10 mouse cellular contexts compared by ENCODE assay signal in genomic region chr11:4998352-4998751, GRCm38 (mm10). TPM values are rescaled to one million over a fixed set of nuclear protein-coding genes. Genes with fewer than 3 reads are reported as not detected.
DNase-seq lines count a peak whose midpoint lies in the region; ATAC-seq and TF ChIP-seq lines count a peak whose summit lies in the region.
"Had no signal": no experiment of that assay in that cellular context is flagged by ENCODE, and none has a peak within 500 bp of the region (broad histone marks: within the 10 kb centered on the region; RNA-seq: fewer than 3 reads in every experiment).

No protein-coding gene starts in this region.

- H3K4me2 ChIP-seq in limb, embryonic 11.5 days (ENCODE audit: low read depth, severe bottlenecking): no peak overlapping the region
- peak overlapping the region; percentile 16; the same call in 1 of the 2 replicates for H3K4me2 ChIP-seq in liver, embryonic 15.5 days
- no peak overlapping the region for H3K4me2 ChIP-seq in stomach, embryonic 16.5 days (ENCODE audit: low read depth, low read length)

- H3K27ac ChIP-seq in limb, embryonic 11.5 days (replicated peaks; ENCODE audit: low read depth, low read length): no peak overlapping the region; the same call in 1 of the 2 replicates
- H3K27ac ChIP-seq in limb, embryonic 10.5 days: no peak overlapping the region
- peak overlapping the region; percentile 77 for H3K27ac ChIP-seq in kidney, adult 2 months (ENCODE audit: insufficient read depth, low read depth, low read length)
- H3K27ac ChIP-seq in liver, embryonic 15.5 days (replicated peaks): peak overlapping the region; percentile 60; the same call in 1 of the 2 replicates
- H3K27ac ChIP-seq in stomach, embryonic 16.5 days (ENCODE audit: low read length): peak overlapping the region; percentile 66

- 45% methylated on average over 3 of the region's 3 CpGs for WGBS in limb, embryonic 11.5 days
- WGBS in limb, embryonic 10.5 days: 56% methylated on average over 3 of the region's 3 CpGs
- 18% methylated on average over 3 of the region's 3 CpGs for WGBS in kidney, adult 2 months
- WGBS in liver, embryonic 15.5 days (ENCODE audit: insufficient replicate concordance): 68% methylated on average over 3 of the region's 3 CpGs
- WGBS in stomach, embryonic 16.5 days: 34% methylated on average over 3 of the region's 3 CpGs

- no peaks in the 10 kb centered on the region for H3K4me1 ChIP-seq in limb, embryonic 11.5 days (ENCODE audit: control insufficient read depth, insufficient read depth, low read length)
- H3K4me1 ChIP-seq in limb, embryonic 10.5 days: peaks cover 13% of the 10 kb centered on the region
- peaks cover 19% of the 10 kb centered on the region for H3K4me1 ChIP-seq in kidney, adult 2 months (ENCODE audit: control insufficient read depth, insufficient read depth, low read length)
- peaks cover 39% of the 10 kb centered on the region for H3K4me1 ChIP-seq in liver, embryonic 15.5 days (replicated peaks)
- no peaks in the 10 kb centered on the region for H3K4me1 ChIP-seq in stomach, embryonic 16.5 days (ENCODE audit: control insufficient read depth, insufficient read depth, low read length)

- peak; percentile 30 for TF ChIP-seq CTCF in kidney, adult 2 months (conservative IDR thresholded peaks at IDR 0.05; ENCODE audit: insufficient read depth, insufficient read length, low read depth, low read length)

- no peaks in the 10 kb centered on the region for H3K27me3 ChIP-seq in limb, embryonic 11.5 days (ENCODE audit: control insufficient read depth, insufficient read depth, low read length)
- no peaks in the 10 kb centered on the region for H3K27me3 ChIP-seq in limb, embryonic 10.5 days (ENCODE audit: low read depth, poor library complexity, severe bottlenecking)
- no peaks in the 10 kb centered on the region for H3K27me3 ChIP-seq in kidney, adult 2 months (replicated peaks; ENCODE audit: control insufficient read depth, insufficient read depth, low read length)
- no peaks in the 10 kb centered on the region for H3K27me3 ChIP-seq in liver, embryonic 15.5 days
- H3K27me3 ChIP-seq in stomach, embryonic 16.5 days (ENCODE audit: control insufficient read depth, insufficient read depth, low read length): no peaks in the 10 kb centered on the region
- H3K27me3 ChIP-seq: CH12.LX had no signal

- H3K9ac ChIP-seq in limb, embryonic 11.5 days (ENCODE audit: low read length): no peak overlapping the region
- H3K9ac ChIP-seq in liver, embryonic 15.5 days: no peak overlapping the region
- H3K9ac ChIP-seq in stomach, embryonic 16.5 days (ENCODE audit: low read length): no peak overlapping the region

- no peak for ATAC-seq in limb, embryonic 11.5 days (ENCODE audit: insufficient number of reproducible peaks, low FRiP score, low TSS enrichment, low read depth)
- ATAC-seq in liver, embryonic 15.5 days (ENCODE audit: insufficient read depth): peak; percentile 56
- peak; percentile 86 for ATAC-seq in stomach, embryonic 16.5 days (ENCODE audit: insufficient read depth, low FRiP score)

- H3K4me3 ChIP-seq in limb, embryonic 11.5 days (ENCODE audit: low read depth, low read length): no peak overlapping the region
- no peak overlapping the region for H3K4me3 ChIP-seq in limb, embryonic 10.5 days
- no peak overlapping the region for H3K4me3 ChIP-seq in kidney, adult 2 months (ENCODE audit: insufficient read depth, low read depth, low read length)
- no peak overlapping the region for H3K4me3 ChIP-seq in liver, embryonic 15.5 days (replicated peaks)
- H3K4me3 ChIP-seq in stomach, embryonic 16.5 days (replicated peaks; ENCODE audit: low read length): no peak overlapping the region

- H3K36me3 ChIP-seq in limb, embryonic 11.5 days (ENCODE audit: control insufficient read depth, insufficient read depth, low read length): no peaks in the 10 kb centered on the region
- peaks cover 29% of the 10 kb centered on the region for H3K36me3 ChIP-seq in limb, embryonic 10.5 days
- H3K36me3 ChIP-seq in kidney, adult 2 months (ENCODE audit: control insufficient read depth, insufficient read depth, low read length): no peaks in the 10 kb centered on the region
- peaks cover 68% of the 10 kb centered on the region for H3K36me3 ChIP-seq in liver, embryonic 15.5 days (replicated peaks)
- no peaks in the 10 kb centered on the region; the same call in 1 of the 2 replicates for H3K36me3 ChIP-seq in stomach, embryonic 16.5 days (ENCODE audit: control insufficient read depth, insufficient read depth, low read length)

- DNase-seq in limb, embryonic 11.5 days (ENCODE audit: low spot score): peak; percentile 30
- no peak for DNase-seq in limb, embryonic 10.5 days (ENCODE audit: low spot score)
- peak; percentile 93 for DNase-seq in kidney, adult 2 months
- DNase-seq in cerebellum, adult 9-10 months: no peak
- no peak for DNase-seq in urinary bladder, adult 18-20 months (ENCODE audit: low spot score in 2 of 2)
- no peak for DNase-seq in layer of hippocampus, postnatal 25 days (ENCODE audit: extremely low spot score in 1 of 2, low spot score in 1 of 2)

- H3K9me3 ChIP-seq in limb, embryonic 11.5 days (ENCODE audit: control insufficient read depth, low read length): no peaks in the 10 kb centered on the region
- H3K9me3 ChIP-seq in limb, embryonic 10.5 days (replicated peaks): no peaks in the 10 kb centered on the region
- no peaks in the 10 kb centered on the region for H3K9me3 ChIP-seq in liver, embryonic 15.5 days (replicated peaks)
- H3K9me3 ChIP-seq in stomach, embryonic 16.5 days (replicated peaks; ENCODE audit: control insufficient read depth, low read length): no peaks in the 10 kb centered on the region

- TF ChIP-seq POLR2A in kidney, adult 2 months (IDR thresholded peaks at IDR 0.05; ENCODE audit: low read depth, low read length): no peak

RNA-seq across cellular contexts. Expression of gene Ap1b1, which starts 11.7 kb away (rescaled TPM):
- polyA plus RNA-seq in limb, embryonic 11.5 days (2014; fragmentation: Nextera tagmentation; extraction: Ambion mirVana): 48.9 and 52.2 TPM in 2 replicates
- polyA plus RNA-seq in limb, embryonic 10.5 days (2016; fragmentation: Nextera tagmentation; extraction: Ambion mirVana): 49.2 and 60.2 TPM in 2 replicates
- 110 and 123 TPM in 2 replicates for polyA plus RNA-seq in kidney, adult 2 months (2012; rRNA removed)
- 76.7 and 81.9 TPM in 2 replicates for polyA plus RNA-seq in liver, embryonic 15.5 days (2015; fragmentation: Nextera tagmentation; extraction: Ambion mirVana)
- 64.7 and 79.1 TPM in 2 replicates for polyA plus RNA-seq in stomach, embryonic 16.5 days (2015; fragmentation: Nextera tagmentation; extraction: Ambion mirVana)
- total RNA-seq in layer of hippocampus, postnatal 25 days (2021): 100 to 1,000 TPM; 134 to 146 TPM

RNA-seq across cellular contexts. Expression of gene Nefh, which starts 50.5 kb away (rescaled TPM):
- 0.08 TPM in 1 of 2 replicates, not detected in the other for polyA plus RNA-seq in limb, embryonic 11.5 days (2014; fragmentation: Nextera tagmentation; extraction: Ambion mirVana)
- 0.08 TPM in 1 of 2 replicates, not detected in the other for polyA plus RNA-seq in limb, embryonic 10.5 days (2016; fragmentation: Nextera tagmentation; extraction: Ambion mirVana)
- polyA plus RNA-seq in kidney, adult 2 months (2012; rRNA removed): 0.05 and 0.30 TPM in 2 replicates
- polyA plus RNA-seq in liver, embryonic 15.5 days (2015; fragmentation: Nextera tagmentation; extraction: Ambion mirVana): 0.07 and 0.10 TPM in 2 replicates
- polyA plus RNA-seq in stomach, embryonic 16.5 days (2015; fragmentation: Nextera tagmentation; extraction: Ambion mirVana): 0.30 and 0.45 TPM in 2 replicates
- 10 to 100 TPM; 37.9 to 39.0 TPM for total RNA-seq in layer of hippocampus, postnatal 25 days (2021)
- total RNA-seq: CH12.LX had no signal

RNA-seq across cellular contexts. Expression of gene Rasl10a, which starts 59.6 kb away (rescaled TPM):
- polyA plus RNA-seq in limb, embryonic 11.5 days (2014; fragmentation: Nextera tagmentation; extraction: Ambion mirVana): 0.84 and 0.91 TPM in 2 replicates
- polyA plus RNA-seq in limb, embryonic 10.5 days (2016; fragmentation: Nextera tagmentation; extraction: Ambion mirVana): 0.34 and 0.51 TPM in 2 replicates
- 1.1 and 1.3 TPM in 2 replicates for polyA plus RNA-seq in kidney, adult 2 months (2012; rRNA removed)
- polyA plus RNA-seq in liver, embryonic 15.5 days (2015; fragmentation: Nextera tagmentation; extraction: Ambion mirVana): 0.25 and 0.33 TPM in 2 replicates
- 0.49 and 1.8 TPM in 2 replicates for polyA plus RNA-seq in stomach, embryonic 16.5 days (2015; fragmentation: Nextera tagmentation; extraction: Ambion mirVana)
- total RNA-seq in layer of hippocampus, postnatal 25 days (2021): 10 to 100 TPM; 76.8 to 94.0 TPM
- total RNA-seq: megakaryocyte, adult 5-6 weeks had no signal

Comparison
In these comparisons a context has a peak if more than half of its experiments do, and no peak if none do; other contexts are left out.
1. DNase-seq: peak in limb, embryonic 11.5 days (single experiment) and kidney, adult 2 months (single experiment); none in limb, embryonic 10.5 days (single experiment), cerebellum, adult 9-10 months (single experiment), urinary bladder, adult 18-20 months (0 of 2) and layer of hippocampus, postnatal 25 days (0 of 2).
2. H3K27ac ChIP-seq: peak in kidney, adult 2 months (single experiment), liver, embryonic 15.5 days (single experiment) and stomach, embryonic 16.5 days (single experiment); none in limb, embryonic 11.5 days (single experiment) and limb, embryonic 10.5 days (single experiment).